Mouse (Mus musculus): ENCODE measurements at regions not wholly inside any gene's neighbourhood (a gene's known extent, or its start where the extent isn't known, plus 50 kb on each side); places are given as distances from the start of the nearest gene placed in this dataset.

- Histone ChIP-seq H3K4me3 (no peak overlapping the region), H3K9me3 (replicated peaks) (no peaks in the 10 kb centered on the region), H3K27ac (no peak overlapping the region), H3K36me3 (no peaks in the 10 kb centered on the region), H3K27me3 (ENCODE audit: low read depth, poor library complexity, severe bottlenecking) (no peaks in the 10 kb centered on the region), H3K4me1 (no peaks in the 10 kb centered on the region)
- 87% methylated on average over 3 of the region's 3 CpGs for WGBS
- DNase-seq (ENCODE audit: low spot score), result no peak
These were observed 95.8 kb downstream of the Asb7 start for GRCm38 (mm10) chr7:66593619-66594018.

- DNase-seq (ENCODE audit: low spot score), result no peak
- Histone ChIP-seq H3K4me3 (no peak overlapping the region), H3K36me3 (no peaks in the 10 kb centered on the region), H3K4me1 (no peaks in the 10 kb centered on the region), H3K27me3 (ENCODE audit: low read depth, poor library complexity, severe bottlenecking) (no peaks in the 10 kb centered on the region), H3K27ac (no peak overlapping the region), H3K9me3 (replicated peaks) (no peaks in the 10 kb centered on the region)
- WGBS, result 86% methylated on average over 10 of the region's 10 CpGs
These were observed 97.7 kb downstream of the Asb7 start for GRCm38 (mm10) chr7:66591594-66592290.

- no peak for DNase-seq (ENCODE audit: low spot score)
- no peaks in the 10 kb centered on the region for H3K27me3 ChIP-seq (ENCODE audit: low read depth, poor library complexity, severe bottlenecking)
- H3K4me1 ChIP-seq, result no peaks in the 10 kb centered on the region
- no peaks in the 10 kb centered on the region for H3K36me3 ChIP-seq
- H3K27ac ChIP-seq, result no peak overlapping the region
- WGBS, result 86% methylated on average over 1 of the region's 1 CpGs
- H3K4me3 ChIP-seq, result no peak overlapping the region
- no peaks in the 10 kb centered on the region for H3K9me3 ChIP-seq (replicated peaks)
These were observed 102.9 kb downstream of the Asb7 start for GRCm38 (mm10) chr7:66586511-66586910.

GRCm38 (mm10) chr7:66580687-66581151, 108.7 kb downstream of the Asb7 start:
- H3K4me3 ChIP-seq, result no peak overlapping the region
- H3K27ac ChIP-seq, result no peak overlapping the region
- no peaks in the 10 kb centered on the region for H3K36me3 ChIP-seq
- H3K4me1 ChIP-seq, result no peaks in the 10 kb centered on the region
- no peak for DNase-seq (ENCODE audit: low spot score)
- no peaks in the 10 kb centered on the region for H3K27me3 ChIP-seq (ENCODE audit: low read depth, poor library complexity, severe bottlenecking)
- no peaks in the 10 kb centered on the region for H3K9me3 ChIP-seq (replicated peaks)
- WGBS, result 47% methylated on average over 2 of the region's 2 CpGs

- H3K4me3 ChIP-seq, result no peak overlapping the region
- H3K27ac ChIP-seq, result no peak overlapping the region
- peaks cover 4% of the 10 kb centered on the region; the same call in 1 of the 2 replicates for H3K27me3 ChIP-seq (ENCODE audit: low read depth, poor library complexity, severe bottlenecking)
- WGBS, result 93% methylated on average over 7 of the region's 7 CpGs
- no peak for DNase-seq (ENCODE audit: low spot score)
- H3K9me3 ChIP-seq (replicated peaks), result no peaks in the 10 kb centered on the region
- no peaks in the 10 kb centered on the region for H3K4me1 ChIP-seq
- H3K36me3 ChIP-seq, result no peaks in the 10 kb centered on the region
These were observed 113.1 kb downstream of the Asb7 start for GRCm38 (mm10) chr7:66576261-66576660.

- no peaks in the 10 kb centered on the region for H3K9me3 ChIP-seq (replicated peaks)
- no peak overlapping the region for H3K4me3 ChIP-seq
- H3K27me3 ChIP-seq (ENCODE audit: low read depth, poor library complexity, severe bottlenecking), result peaks cover 4% of the 10 kb centered on the region; the same call in 1 of the 2 replicates
- H3K36me3 ChIP-seq, result no peaks in the 10 kb centered on the region
- H3K4me1 ChIP-seq, result peaks cover 12% of the 10 kb centered on the region
- 67% methylated on average over 5 of the region's 5 CpGs for WGBS
- H3K27ac ChIP-seq, result no peak overlapping the region
- no peak for DNase-seq (ENCODE audit: low spot score)
These were observed 117.9 kb downstream of the Asb7 start for GRCm38 (mm10) chr7:66571451-66571850.

GRCm38 (mm10) chr7:66547694-66548093, 120.4 kb upstream of the Aldh1a3 start:
- no peak overlapping the region for H3K27ac ChIP-seq
- H3K4me3 ChIP-seq, result no peak overlapping the region
- 88% methylated on average over 11 of the region's 11 CpGs for WGBS
- no peaks in the 10 kb centered on the region; the same call in 1 of the 2 replicates for H3K9me3 ChIP-seq (replicated peaks)
- DNase-seq (ENCODE audit: low spot score), result no peak
- peaks cover 21% of the 10 kb centered on the region for H3K4me1 ChIP-seq
- H3K27me3 ChIP-seq (ENCODE audit: low read depth, poor library complexity, severe bottlenecking), result no peaks in the 10 kb centered on the region
- no peaks in the 10 kb centered on the region for H3K36me3 ChIP-seq

- no peak for DNase-seq (ENCODE audit: low spot score)
These were observed 117.9 kb upstream of the Aldh1a3 start for GRCm38 (mm10) chr7:66545184-66545583.

GRCm38 (mm10) chr7:66544352-66545053, 117.2 kb upstream of the Aldh1a3 start:
- peak overlapping the region; percentile 56; the same call in 1 of the 2 replicates for H3K27ac ChIP-seq
- peaks cover 21% of the 10 kb centered on the region for H3K4me1 ChIP-seq
- H3K4me3 ChIP-seq, result no peak overlapping the region
- WGBS, result 86% methylated on average over 11 of the region's 11 CpGs
- H3K9me3 ChIP-seq (replicated peaks), result no peaks in the 10 kb centered on the region; the same call in 1 of the 2 replicates
- no peaks in the 10 kb centered on the region for H3K27me3 ChIP-seq (ENCODE audit: low read depth, poor library complexity, severe bottlenecking)
- no peak for DNase-seq (ENCODE audit: low spot score)
- H3K36me3 ChIP-seq, result no peaks in the 10 kb centered on the region

More at GRCm38 (mm10) chr7:66545184-66545583, 117.9 kb upstream of the Aldh1a3 start:
- WGBS, result 66% methylated on average over 9 of the region's 9 CpGs
- H3K36me3 ChIP-seq, result no peaks in the 10 kb centered on the region
- H3K27ac ChIP-seq, result peak overlapping the region; percentile 56; the same call in 1 of the 2 replicates
- peaks cover 21% of the 10 kb centered on the region for H3K4me1 ChIP-seq
- H3K9me3 ChIP-seq (replicated peaks), result no peaks in the 10 kb centered on the region; the same call in 1 of the 2 replicates
- H3K27me3 ChIP-seq (ENCODE audit: low read depth, poor library complexity, severe bottlenecking), result no peaks in the 10 kb centered on the region
- no peak overlapping the region for H3K4me3 ChIP-seq

GRCm38 (mm10) chr7:66532596-66532995, 105.3 kb upstream of the Aldh1a3 start:
- Histone ChIP-seq H3K4me3 (no peak overlapping the region), H3K36me3 (no peaks in the 10 kb centered on the region), H3K4me1 (peaks cover 16% of the 10 kb centered on the region), H3K27ac (no peak overlapping the region), H3K9me3 (replicated peaks) (no peaks in the 10 kb centered on the region), H3K27me3 (ENCODE audit: low read depth, poor library complexity, severe bottlenecking) (no peaks in the 10 kb centered on the region)
- 89% methylated on average over 6 of the region's 6 CpGs for WGBS
- DNase-seq (ENCODE audit: low spot score), result no peak

GRCm38 (mm10) chr7:66532048-66532447, 104.7 kb upstream of the Aldh1a3 start:
- DNase-seq (ENCODE audit: low spot score), result no peak
- WGBS, result 88% methylated on average over 8 of the region's 8 CpGs
- Histone ChIP-seq H3K4me3 (no peak overlapping the region), H3K27ac (no peak overlapping the region), H3K36me3 (no peaks in the 10 kb centered on the region), H3K9me3 (replicated peaks) (no peaks in the 10 kb centered on the region), H3K4me1 (peaks cover 16% of the 10 kb centered on the region), H3K27me3 (ENCODE audit: low read depth, poor library complexity, severe bottlenecking) (no peaks in the 10 kb centered on the region)

- no peaks in the 10 kb centered on the region for H3K27me3 ChIP-seq (ENCODE audit: low read depth, poor library complexity, severe bottlenecking)
- 28% methylated on average over 7 of the region's 7 CpGs for WGBS
- H3K36me3 ChIP-seq, result no peaks in the 10 kb centered on the region
- no peak for DNase-seq (ENCODE audit: low spot score)
- peaks cover 16% of the 10 kb centered on the region for H3K4me1 ChIP-seq
- H3K27ac ChIP-seq, result no peak overlapping the region
- H3K4me3 ChIP-seq, result no peak overlapping the region
- H3K9me3 ChIP-seq (replicated peaks), result no peaks in the 10 kb centered on the region
These were observed 103.8 kb upstream of the Aldh1a3 start for GRCm38 (mm10) chr7:66531111-66531510.

- 76% methylated on average over 4 of the region's 4 CpGs for WGBS
- no peak for DNase-seq (ENCODE audit: low spot score)
- peaks cover 26% of the 10 kb centered on the region for H3K4me1 ChIP-seq
- no peaks in the 10 kb centered on the region for H3K27me3 ChIP-seq (ENCODE audit: low read depth, poor library complexity, severe bottlenecking)
- no peaks in the 10 kb centered on the region for H3K9me3 ChIP-seq (replicated peaks)
- H3K27ac ChIP-seq, result no peak overlapping the region
- no peaks in the 10 kb centered on the region for H3K36me3 ChIP-seq
- H3K4me3 ChIP-seq, result no peak overlapping the region
These were observed 101.6 kb upstream of the Aldh1a3 start for GRCm38 (mm10) chr7:66528881-66529280.

Measured in limb, embryonic 10.5 days (tissue).